Mouse (Mus musculus): ENCODE results near the gene Krtap4-6.
"Not testable (repeated sequence)": the region's sequence is repeated elsewhere in the genome, so short reads cannot be mapped to it uniquely, and the experiment has no call there.

Krtap4-6 gene

GRCm38 (mm10) chr11:99665860-99666259 lies at the start of gene Krtap4-6:
Krtap4-6 (minus strand) TSS chr11:99665960.
- DNase-seq, result no peak

GRCm38 (mm10) chr11:99690463-99690862 lies 24.7 kb upstream of the Krtap4-6 start, which contains the start of gene Gm14190:
Gm14190 (minus strand) TSS chr11:99690740.
- DNase-seq, result no peak

- not testable (repeated sequence) for DNase-seq
Observed at GRCm38 (mm10) chr11:99685235-99685634, 19.5 kb upstream of the Krtap4-6 start.

- DNase-seq, result no peak
Observed at GRCm38 (mm10) chr11:99683481-99683880, 17.7 kb upstream of the Krtap4-6 start.

- no peak for DNase-seq
Observed at GRCm38 (mm10) chr11:99662802-99663201, 3.0 kb downstream of the Krtap4-6 start.

GRCm38 (mm10) chr11:99659256-99659655 lies 6.5 kb downstream of the Krtap4-6 start:
- DNase-seq, result no peak

GRCm38 (mm10) chr11:99658467-99659010 lies 7.2 kb downstream of the Krtap4-6 start, which contains the start of gene Gm11563:
Gm11563 (minus strand) TSS chr11:99658960.
- not testable (repeated sequence) for DNase-seq

- no peak for DNase-seq
Observed at GRCm38 (mm10) chr11:99657051-99657450, 8.7 kb downstream of the Krtap4-6 start.

- DNase-seq, result no peak
Observed at GRCm38 (mm10) chr11:99650136-99650535, 15.6 kb downstream of the Krtap4-6 start, which contains the start of gene Gm11555. Gm11555 (minus strand) TSS chr11:99650236.

- DNase-seq, result no peak
Observed at GRCm38 (mm10) chr11:99646444-99646843, 19.3 kb downstream of the Krtap4-6 start.

GRCm38 (mm10) chr11:99644351-99644750 lies 21.4 kb downstream of the Krtap4-6 start:
- DNase-seq, result no peak

- DNase-seq, result not testable (repeated sequence)
Observed at GRCm38 (mm10) chr11:99643635-99644139, 22.1 kb downstream of the Krtap4-6 start, which contains the start of gene Krtap4-7. Krtap4-7 (minus strand) TSS chr11:99644089.

GRCm38 (mm10) chr11:99640926-99641325 lies 24.8 kb downstream of the Krtap4-6 start:
- no peak for DNase-seq

GRCm38 (mm10) chr11:99637086-99637485 lies 28.7 kb downstream of the Krtap4-6 start:
- DNase-seq, result no peak

GRCm38 (mm10) chr11:99634653-99635134 lies 31.1 kb downstream of the Krtap4-6 start, which contains the start of gene Krtap4-2:
Krtap4-2 (minus strand) TSS chr11:99635084.
- no peak for DNase-seq

GRCm38 (mm10) chr11:99633293-99633692 lies 32.5 kb downstream of the Krtap4-6 start:
- no peak for DNase-seq

- no peak for DNase-seq
Observed at GRCm38 (mm10) chr11:99630890-99631289, 34.9 kb downstream of the Krtap4-6 start.

GRCm38 (mm10) chr11:99628138-99628537 lies 37.6 kb downstream of the Krtap4-6 start, which contains the start of gene Krtap4-1:
Krtap4-1 (minus strand) TSS chr11:99628238.
- no peak for DNase-seq

GRCm38 (mm10) chr11:99620335-99620734 lies 45.4 kb downstream of the Krtap4-6 start, which contains the start of gene Gm11562:
Gm11562 (minus strand) TSS chr11:99620435.
- DNase-seq, result no peak
